Mouse (Mus musculus): Measurements from ENCODE around the gene Cdc37l1. TPM values are rescaled to one million over a fixed set of nuclear protein-coding genes. Genes with fewer than 3 reads are reported as not detected.

Gene Cdc37l1
- total and polyA plus RNA-seq, 2 experiments: 8.6 to 37.3 TPM

DNA sequence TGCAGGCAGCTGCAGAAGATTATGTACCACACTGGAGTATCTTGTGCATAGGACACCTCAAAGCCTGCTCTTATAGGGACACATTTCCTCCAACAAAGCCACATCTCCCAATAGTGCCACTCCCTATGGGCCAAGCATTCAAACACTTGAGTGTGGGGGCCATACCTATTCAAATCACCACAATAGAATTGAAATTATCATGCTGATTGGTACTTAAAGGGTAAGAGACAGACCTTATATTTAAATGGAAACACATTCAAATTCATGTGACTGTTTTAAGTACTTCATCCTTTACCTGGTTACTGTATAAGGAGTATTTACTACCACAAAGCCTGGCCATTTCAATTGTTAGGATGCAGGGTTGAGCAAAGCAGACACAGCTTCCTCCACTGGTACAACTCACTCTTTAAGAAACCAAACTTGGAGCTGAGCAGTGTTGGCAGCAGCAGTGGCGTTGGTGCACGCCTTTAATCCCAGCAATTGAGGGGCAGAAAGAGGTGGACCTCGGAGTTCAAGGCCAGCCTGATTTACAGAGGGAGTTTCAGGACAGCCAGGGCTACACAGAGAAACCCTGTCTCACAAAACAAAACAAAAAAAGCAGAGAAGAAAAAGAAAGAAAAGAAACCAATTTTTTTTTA lies 18.0 kb downstream of the Cdc37l1 start:
- TF ChIP-seq CTCF (IDR thresholded peaks at IDR 0.05; ENCODE audit: low read depth, low read length) (no peak), POLR2A (IDR thresholded peaks at IDR 0.05; ENCODE audit: extremely low read depth, insufficient read depth, low read length) (no peak)
- 69% methylated on average over 3 of the region's 3 CpGs for WGBS
- Histone ChIP-seq H3K4me3 (ENCODE audit: insufficient read depth, low read depth, low read length) (no peak overlapping the region), H3K4me1 (ENCODE audit: control insufficient read depth, insufficient read depth, low read length) (no peaks in the 10 kb centered on the region; the same call in 1 of the 2 replicates), H3K27me3 (ENCODE audit: control insufficient read depth, insufficient read depth, low read length) (no peaks in the 10 kb centered on the region), H3K36me3 (ENCODE audit: control insufficient read depth, insufficient read depth, low read length) (peaks cover 41% of the 10 kb centered on the region), H3K9ac (ENCODE audit: low read depth, low read length) (no peak overlapping the region), H3K79me2 (ENCODE audit: control insufficient read depth, insufficient read depth, low read length) (0 out of 2 replicates have a peak, but pooled peaks cover 4% of the 10 kb centered on the region), H3K27ac (replicated peaks; ENCODE audit: insufficient read depth, low read depth, low read length) (no peak overlapping the region)
- DNase-seq (ENCODE audit: extremely low read depth, low read depth, low spot score): no peak

DNA sequence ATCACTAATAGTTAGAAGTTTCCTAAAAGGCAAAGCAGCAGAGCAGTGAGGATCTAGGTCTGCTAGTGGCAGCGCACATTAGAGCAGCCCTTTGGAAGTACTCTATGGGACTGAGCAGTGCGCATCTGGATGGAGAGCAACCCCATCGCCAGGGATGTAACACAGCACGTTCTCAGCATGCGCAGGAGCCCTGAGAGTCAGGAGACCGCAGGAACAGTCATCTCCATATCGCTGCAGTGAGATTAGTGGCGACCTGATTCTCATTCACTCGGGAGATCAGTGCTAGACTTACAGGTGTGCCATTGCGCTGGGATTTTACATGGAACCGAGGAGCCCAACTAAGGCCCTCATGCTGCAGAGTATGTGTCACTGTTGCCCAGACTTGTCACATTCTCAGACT lies 18.9 kb downstream of the Cdc37l1 start:
- Histone ChIP-seq H3K27ac (replicated peaks; ENCODE audit: insufficient read depth, low read depth, low read length) (no peak overlapping the region), H3K4me3 (ENCODE audit: insufficient read depth, low read depth, low read length) (no peak overlapping the region), H3K4me1 (ENCODE audit: control insufficient read depth, insufficient read depth, low read length) (no peaks in the 10 kb centered on the region; the same call in 1 of the 2 replicates), H3K79me2 (ENCODE audit: control insufficient read depth, insufficient read depth, low read length) (0 out of 2 replicates have a peak, but pooled peaks cover 4% of the 10 kb centered on the region), H3K9ac (ENCODE audit: low read depth, low read length) (no peak overlapping the region), H3K36me3 (ENCODE audit: control insufficient read depth, insufficient read depth, low read length) (peaks cover 47% of the 10 kb centered on the region), H3K27me3 (ENCODE audit: control insufficient read depth, insufficient read depth, low read length) (no peaks in the 10 kb centered on the region)
- TF ChIP-seq CTCF (IDR thresholded peaks at IDR 0.05; ENCODE audit: low read depth, low read length): no peak
- no peak for TF ChIP-seq POLR2A (IDR thresholded peaks at IDR 0.05; ENCODE audit: extremely low read depth, insufficient read depth, low read length)
- 98% methylated on average over 11 of the region's 11 CpGs for WGBS
- no peak for DNase-seq (ENCODE audit: extremely low read depth, low read depth, low spot score)

DNA sequence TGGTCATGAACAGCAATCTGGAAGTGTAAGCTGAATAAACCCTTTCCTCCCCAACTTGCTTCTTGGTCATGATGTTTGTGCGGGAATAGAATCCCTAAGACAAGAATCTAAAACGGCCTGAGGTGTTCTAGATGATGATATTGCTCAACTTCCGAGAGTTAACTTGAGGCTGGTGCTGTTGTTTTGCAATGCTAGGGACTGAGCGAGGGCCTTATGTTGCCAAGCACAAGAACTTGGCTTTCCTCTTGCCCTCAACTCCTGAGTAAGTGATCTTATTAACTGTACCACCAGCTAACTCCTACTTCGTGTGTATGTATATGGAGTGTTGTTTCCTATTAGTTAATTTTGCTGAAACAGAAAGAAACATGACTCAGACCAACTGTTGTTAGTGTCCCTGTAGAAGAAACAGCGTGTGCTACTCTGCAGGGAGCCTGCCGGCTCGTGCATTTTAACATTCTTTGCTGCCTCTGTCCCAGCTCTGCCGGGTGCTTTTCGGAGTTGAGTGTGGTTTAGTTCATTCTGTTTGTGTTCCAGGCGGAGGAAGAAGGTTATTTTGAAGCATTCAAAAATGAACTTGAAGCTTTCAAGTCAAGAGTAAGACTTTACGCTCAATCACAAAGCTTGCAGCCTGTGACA lies 21.3 kb downstream of the Cdc37l1 start:
- Histone ChIP-seq H3K36me3 (ENCODE audit: control insufficient read depth, insufficient read depth, low read length) (peaks cover 51% of the 10 kb centered on the region), H3K9ac (ENCODE audit: low read depth, low read length) (no peak overlapping the region), H3K27me3 (ENCODE audit: control insufficient read depth, insufficient read depth, low read length) (no peaks in the 10 kb centered on the region), H3K79me2 (ENCODE audit: control insufficient read depth, insufficient read depth, low read length) (no peaks in the 10 kb centered on the region), H3K4me1 (ENCODE audit: control insufficient read depth, insufficient read depth, low read length) (no peaks in the 10 kb centered on the region), H3K27ac (replicated peaks; ENCODE audit: insufficient read depth, low read depth, low read length) (no peak overlapping the region), H3K4me3 (ENCODE audit: insufficient read depth, low read depth, low read length) (no peak overlapping the region)
- DNase-seq (ENCODE audit: extremely low read depth, low read depth, low spot score): no peak
- 78% methylated on average over 12 of the region's 12 CpGs for WGBS
- TF ChIP-seq POLR2A (IDR thresholded peaks at IDR 0.05; ENCODE audit: extremely low read depth, insufficient read depth, low read length) (no peak), CTCF (IDR thresholded peaks at IDR 0.05; ENCODE audit: low read depth, low read length) (no peak)

DNA sequence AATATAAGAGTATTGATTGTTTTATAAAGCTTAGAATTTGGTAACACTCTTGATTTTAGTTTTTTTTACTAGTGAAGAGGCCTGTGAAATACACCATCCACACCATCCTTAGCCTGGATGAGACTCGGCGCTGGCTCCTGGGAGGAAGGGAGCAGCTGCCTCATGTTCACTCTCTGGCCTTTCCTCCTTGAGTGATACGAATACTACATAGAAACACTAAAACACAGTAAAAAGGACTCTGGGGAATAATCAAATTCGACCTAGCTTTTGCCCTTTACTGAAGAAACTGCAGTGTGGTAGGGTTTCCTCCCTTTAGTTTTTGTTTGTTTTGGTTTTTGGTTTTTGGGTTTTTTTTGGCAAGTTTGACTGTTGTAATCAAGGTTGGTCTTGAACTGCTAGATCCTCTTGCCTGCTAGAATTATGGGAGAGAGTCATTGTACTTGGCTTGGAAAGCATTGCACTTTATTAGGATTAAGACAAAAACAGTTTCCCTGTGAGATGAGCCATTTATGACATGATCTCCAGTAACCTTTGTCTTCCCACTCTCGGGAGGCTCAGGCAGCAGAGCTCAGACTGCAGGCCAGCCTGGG lies 24.4 kb downstream of the Cdc37l1 start:
- H3K27ac ChIP-seq (replicated peaks; ENCODE audit: insufficient read depth, low read depth, low read length): no peak overlapping the region
- TF ChIP-seq CTCF (IDR thresholded peaks at IDR 0.05; ENCODE audit: low read depth, low read length): no peak
- TF ChIP-seq POLR2A (IDR thresholded peaks at IDR 0.05; ENCODE audit: extremely low read depth, insufficient read depth, low read length): no peak
- WGBS: 85% methylated on average over 5 of the region's 5 CpGs

DNA sequence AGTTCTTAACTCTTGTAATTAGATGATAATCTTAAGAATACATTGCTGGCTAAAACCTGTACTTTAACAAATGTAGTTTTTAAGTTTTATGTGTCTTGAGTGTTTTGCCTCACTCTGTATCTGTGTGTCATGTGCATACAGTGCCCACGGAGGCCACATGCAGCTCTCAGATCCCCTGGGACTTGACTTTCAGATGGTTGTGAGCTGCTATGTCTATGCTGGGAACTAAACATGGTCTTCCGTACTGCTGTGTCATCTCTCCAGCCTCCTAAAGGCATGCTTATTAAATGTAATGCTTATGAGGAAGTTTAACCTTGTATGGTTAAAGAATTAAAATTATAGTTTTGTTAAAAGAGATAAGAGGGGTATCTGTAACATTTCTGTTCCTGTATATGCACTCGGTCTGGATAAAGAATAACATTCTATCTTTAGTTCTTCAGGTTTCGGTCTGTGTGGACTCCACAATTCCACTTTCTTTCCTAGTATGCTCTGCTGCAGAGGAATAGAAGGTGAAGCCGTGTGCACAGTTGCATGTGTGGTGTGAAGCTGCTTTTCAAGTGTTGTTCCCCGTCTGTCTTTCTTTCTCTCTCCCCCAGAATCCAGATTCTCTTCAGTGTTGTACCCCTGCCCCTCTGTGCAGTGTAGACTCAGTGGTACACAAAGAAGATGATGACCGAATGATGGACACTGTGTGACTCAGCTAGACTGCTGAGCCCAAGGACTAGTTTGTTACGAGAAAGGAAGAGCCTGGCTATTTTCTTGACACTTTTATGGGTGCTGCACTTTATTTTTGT lies 25.5 kb downstream of the Cdc37l1 start:
- Histone ChIP-seq H3K27ac (replicated peaks; ENCODE audit: insufficient read depth, low read depth, low read length) (no peak overlapping the region), H3K4me3 (ENCODE audit: insufficient read depth, low read depth, low read length) (no peak overlapping the region), H3K4me1 (ENCODE audit: control insufficient read depth, insufficient read depth, low read length) (no peaks in the 10 kb centered on the region), H3K36me3 (ENCODE audit: control insufficient read depth, insufficient read depth, low read length) (peaks cover 51% of the 10 kb centered on the region), H3K79me2 (ENCODE audit: control insufficient read depth, insufficient read depth, low read length) (no peaks in the 10 kb centered on the region), H3K27me3 (ENCODE audit: control insufficient read depth, insufficient read depth, low read length) (no peaks in the 10 kb centered on the region), H3K9ac (ENCODE audit: low read depth, low read length) (no peak overlapping the region)
- 84% methylated on average over 8 of the region's 8 CpGs for WGBS
- no peak for DNase-seq (ENCODE audit: extremely low read depth, low read depth, low spot score)
- TF ChIP-seq CTCF (IDR thresholded peaks at IDR 0.05; ENCODE audit: low read depth, low read length) (no peak), POLR2A (IDR thresholded peaks at IDR 0.05; ENCODE audit: extremely low read depth, insufficient read depth, low read length) (no peak)

More for the DNA sequence above, 24.4 kb downstream of the Cdc37l1 start:
- Histone ChIP-seq H3K27me3 (ENCODE audit: control insufficient read depth, insufficient read depth, low read length) (no peaks in the 10 kb centered on the region), H3K79me2 (ENCODE audit: control insufficient read depth, insufficient read depth, low read length) (no peaks in the 10 kb centered on the region), H3K4me1 (ENCODE audit: control insufficient read depth, insufficient read depth, low read length) (no peaks in the 10 kb centered on the region), H3K4me3 (ENCODE audit: insufficient read depth, low read depth, low read length) (no peak overlapping the region), H3K36me3 (ENCODE audit: control insufficient read depth, insufficient read depth, low read length) (peaks cover 50% of the 10 kb centered on the region), H3K9ac (ENCODE audit: low read depth, low read length) (no peak overlapping the region)
- DNase-seq (ENCODE audit: extremely low read depth, low read depth, low spot score): no peak
